Mouse (Mus musculus): ENCODE results near the gene Cacna2d3.

GRCm38 (mm10) chr14:29657006-29657405 is 64.7 kb downstream of the Cacna2d3 start:
- no peak for TF ChIP-seq CHD2 (IDR thresholded peaks at IDR 0.05; ENCODE audit: low read length)
- TF ChIP-seq CTCF (conservative IDR thresholded peaks at IDR 0.05 in 1 of 2, IDR thresholded peaks at IDR 0.05 in 1 of 2; ENCODE audit: low read depth in 2 of 2, low read length in 2 of 2): no peak
- no peak for TF ChIP-seq ETS1 (conservative IDR thresholded peaks at IDR 0.05; ENCODE audit: low read depth, low read length)
- no peak for TF ChIP-seq ZKSCAN1 (IDR thresholded peaks at IDR 0.05; ENCODE audit: borderline replicate concordance, low read depth, low read length)
- TF ChIP-seq CHD1 (IDR thresholded peaks at IDR 0.05; ENCODE audit: low read depth, low read length): no peak

Measured in CH12.LX (cell line).